Mouse (Mus musculus) myocyte (in vitro differentiated cells): ENCODE data around the gene Cage1. TPM values are rescaled to one million over a fixed set of nuclear protein-coding genes. Genes with fewer than 3 reads are reported as not detected.

Experiments used
- polyA plus RNA-seq: library from polyadenylated mRNA; unstranded; fragments of >200 nt; fragmentation: generic; extraction: Trizol; gene quantifications from one replicate; pipeline ENCODE4 v1.2.1, GENCODE M21; 2012; ENCODE audit warnings: missing spikeins

The Cage1 gene
- polyA plus RNA-seq, 1 experiment = 0.35 TPM

Other genes starting within 250 kb of the Cage1 start
- gene Ssr1, start 42.9 kb downstream of the Cage1 start, polyA plus RNA-seq = 44.7 TPM
- gene Riok1, start 74 bp downstream of the Cage1 start, polyA plus RNA-seq = 9.9 TPM
- gene Dsp, start 114.2 kb upstream of the Cage1 start, polyA plus RNA-seq = not detected
- 8.6 TPM for gene Snrnp48, start 167.9 kb upstream of the Cage1 start, polyA plus RNA-seq